Mouse (Mus musculus) urinary bladder, postnatal 4 days (tissue): Measurements from ENCODE around the gene Creg1.

Experiments used
- DNase-seq, 2 experiments: peaks; one replicate each; pipeline ENCODE4 v3.0.0; 2021 to 2022; ENCODE audit warnings: low spot score in 2 of 2

Creg1 gene

GRCm38 (mm10) chr1:165763635-165764372, at the start of gene Creg1:
TSS of gene Creg1 (plus strand) at chr1:165763746.
- peak; percentile 84 to 92 for DNase-seq

GRCm38 (mm10) chr1:165713798-165714197, 49.7 kb upstream of the Creg1 start:
- DNase-seq = no peak

- no peak for DNase-seq
These were observed 47.1 kb upstream of the Creg1 start for GRCm38 (mm10) chr1:165716426-165716825.

GRCm38 (mm10) chr1:165717711-165718542, 45.6 kb upstream of the Creg1 start:
- DNase-seq = peak in 1 of 2 experiments; percentile 68

- no peak for DNase-seq
These were observed 44.9 kb upstream of the Creg1 start for GRCm38 (mm10) chr1:165718543-165719105.

- no peak for DNase-seq
These were observed 40.9 kb upstream of the Creg1 start for GRCm38 (mm10) chr1:165722531-165723123.

- no peak for DNase-seq
These were observed 39.1 kb upstream of the Creg1 start for GRCm38 (mm10) chr1:165724219-165725033.

- no peak for DNase-seq
These were observed 38.4 kb upstream of the Creg1 start for GRCm38 (mm10) chr1:165725039-165725644.

GRCm38 (mm10) chr1:165726986-165727385, 36.6 kb upstream of the Creg1 start:
- no peak for DNase-seq

- DNase-seq = no peak
These were observed 35.4 kb upstream of the Creg1 start for GRCm38 (mm10) chr1:165728057-165728639.

- no peak for DNase-seq
These were observed 33.4 kb upstream of the Creg1 start for GRCm38 (mm10) chr1:165730129-165730528.

- DNase-seq = no peak
These were observed 32.0 kb upstream of the Creg1 start for GRCm38 (mm10) chr1:165731553-165731952.

GRCm38 (mm10) chr1:165734840-165735239, 28.7 kb upstream of the Creg1 start:
- DNase-seq = no peak

- peak; percentile 77 to 88 for DNase-seq
These were observed 27.4 kb upstream of the Creg1 start for GRCm38 (mm10) chr1:165735826-165736818.

- no peak for DNase-seq
These were observed 26.1 kb upstream of the Creg1 start for GRCm38 (mm10) chr1:165737451-165737850.

- no peak for DNase-seq
These were observed 25.7 kb upstream of the Creg1 start for GRCm38 (mm10) chr1:165737867-165738266.

- DNase-seq = no peak
These were observed 24.6 kb upstream of the Creg1 start for GRCm38 (mm10) chr1:165738985-165739384.

GRCm38 (mm10) chr1:165741989-165742388, 21.6 kb upstream of the Creg1 start:
- DNase-seq = no peak

GRCm38 (mm10) chr1:165748053-165748452, 15.5 kb upstream of the Creg1 start:
- DNase-seq = no peak
